Mouse (Mus musculus) right cerebral cortex, postnatal 25 days (tissue): ENCODE measurements around the gene Unc13c.

Experiments used
- DNase-seq: peaks from one replicate; pipeline ENCODE4 v3.0.0; 2022

Gene Unc13c

GRCm38 (mm10) chr9:73867410-73868067 lies 101.2 kb downstream of the Unc13c start:
- no peak for DNase-seq

DNA sequence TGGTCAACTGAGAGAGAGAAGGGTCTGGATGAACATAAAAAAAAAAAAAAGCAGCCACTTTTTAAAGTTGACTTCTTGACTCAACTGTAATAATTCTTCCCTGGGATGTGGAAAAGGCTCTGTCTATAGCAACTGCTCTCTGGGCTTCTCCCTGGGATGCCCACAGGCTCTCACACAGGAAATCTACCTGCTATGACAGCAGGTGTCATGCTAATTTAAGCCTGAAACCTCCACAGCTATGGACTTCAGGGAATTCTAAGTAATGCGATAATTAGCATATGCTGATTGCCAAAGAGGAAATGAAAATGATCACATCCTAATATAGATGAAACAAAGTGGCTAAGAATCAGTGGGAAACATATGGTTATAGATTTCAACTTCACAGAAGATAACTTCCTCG lies 102.1 kb downstream of the Unc13c start:
- no peak for DNase-seq

- no peak for DNase-seq
Measured at GRCm38 (mm10) chr9:73859469-73859868, 109.3 kb downstream of the Unc13c start.

- no peak for DNase-seq
Measured at GRCm38 (mm10) chr9:73854281-73854680, 114.5 kb downstream of the Unc13c start.

DNA sequence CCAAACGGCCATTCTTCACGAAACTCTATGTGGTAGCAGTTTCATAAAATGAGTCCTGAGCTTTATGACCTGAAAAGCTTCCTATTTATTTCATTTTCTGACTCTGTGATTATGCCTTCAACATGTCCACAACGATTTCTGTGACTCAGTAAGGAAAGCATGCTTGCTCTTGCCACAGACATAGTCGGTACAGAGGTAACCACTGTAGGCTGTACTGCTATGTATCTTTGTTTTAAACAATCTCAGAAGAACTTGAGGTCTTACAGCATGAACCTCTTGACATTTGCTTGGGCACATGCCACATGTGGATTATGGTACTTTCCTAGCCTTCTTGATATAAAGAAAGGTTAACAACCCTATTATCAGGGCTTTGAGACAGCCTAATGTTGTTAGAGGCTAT lies 162.1 kb downstream of the Unc13c start:
- DNase-seq: no peak

GRCm38 (mm10) chr9:73774616-73775015 lies 194.2 kb downstream of the Unc13c start:
- DNase-seq: no peak

- no peak for DNase-seq
Measured at GRCm38 (mm10) chr9:73755185-73755584, 213.6 kb downstream of the Unc13c start.

DNA sequence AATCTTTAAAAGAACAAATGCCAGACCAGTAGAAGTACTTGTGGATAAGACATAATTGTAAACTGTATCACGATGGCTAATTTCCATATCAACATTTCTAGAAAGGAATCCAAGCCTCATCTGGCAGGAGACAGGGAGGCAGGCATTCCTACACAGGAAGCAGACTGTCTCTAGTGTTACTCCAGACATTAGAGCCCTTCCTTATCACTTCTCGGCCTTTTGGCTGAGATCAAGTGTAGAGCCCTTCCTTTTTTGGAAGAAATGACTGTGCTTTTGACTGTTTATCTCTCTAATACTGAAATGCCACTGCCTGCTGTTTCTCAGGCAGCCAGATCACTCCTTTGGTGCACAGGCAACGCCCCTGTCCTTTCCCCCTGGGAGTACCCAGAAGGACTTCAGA lies 215.3 kb downstream of the Unc13c start:
- DNase-seq: no peak

GRCm38 (mm10) chr9:73751344-73751743 lies 217.4 kb downstream of the Unc13c start:
- no peak for DNase-seq

DNA sequence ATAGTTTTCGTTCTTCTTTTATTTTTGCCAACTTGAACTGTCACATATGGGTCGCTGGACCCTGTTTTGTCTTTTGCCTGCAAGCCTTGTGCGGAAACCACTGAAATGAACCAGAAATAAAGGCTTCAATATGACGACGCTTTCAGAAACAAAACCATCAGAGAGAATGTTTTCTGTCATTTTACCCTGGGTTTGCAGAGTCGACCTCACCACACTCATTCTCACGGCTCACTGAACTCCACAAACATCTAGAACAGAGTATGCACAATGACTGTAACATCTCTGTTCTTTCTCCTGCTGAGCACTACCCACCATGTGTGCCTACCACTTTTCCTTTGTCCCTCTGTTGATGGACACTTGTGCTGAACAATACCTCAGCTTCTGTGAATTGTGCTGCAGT lies 234.3 kb downstream of the Unc13c start:
- DNase-seq: no peak

- DNase-seq: no peak
Measured at GRCm38 (mm10) chr9:73725717-73726662, 242.8 kb downstream of the Unc13c start.

DNA sequence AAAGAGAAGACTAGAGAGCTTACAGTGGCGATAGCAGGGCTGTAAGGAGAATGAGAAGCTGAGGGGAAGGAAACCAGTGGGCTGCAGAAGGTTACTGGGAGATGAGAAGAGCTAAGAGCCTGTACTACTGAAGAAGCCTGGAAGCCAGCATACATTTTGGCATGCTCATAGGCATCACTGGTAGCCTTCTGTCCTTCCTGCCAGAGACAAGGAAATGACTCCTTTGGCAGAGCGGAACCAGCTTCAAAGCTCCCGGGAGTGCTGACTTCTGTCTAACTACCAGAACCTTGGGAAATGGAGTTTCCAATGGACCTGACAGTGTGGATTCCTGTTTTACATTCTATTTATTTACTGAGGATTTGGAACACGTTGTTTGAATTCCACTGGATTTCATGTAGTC lies 244.0 kb downstream of the Unc13c start:
- DNase-seq: no peak

DNA sequence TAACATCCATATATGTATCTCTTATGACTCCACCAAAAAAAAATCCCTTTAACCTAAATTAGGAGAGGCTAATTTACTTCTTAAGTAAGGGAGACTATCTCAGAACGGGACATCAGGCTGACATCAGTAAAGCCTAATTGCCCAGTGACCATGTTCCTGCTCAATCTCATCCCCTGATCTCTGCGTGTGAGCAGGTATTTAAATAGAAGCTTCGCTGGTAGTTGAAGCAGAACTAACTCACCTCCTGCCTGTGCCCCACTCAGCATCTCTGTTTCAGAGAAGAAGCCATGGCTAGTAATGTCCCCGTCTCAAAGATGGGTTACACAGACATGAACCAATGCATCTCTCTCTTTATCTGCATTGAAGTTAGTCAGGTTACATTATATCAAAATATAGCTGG lies 255.3 kb downstream of the Unc13c start:
- no peak for DNase-seq

DNA sequence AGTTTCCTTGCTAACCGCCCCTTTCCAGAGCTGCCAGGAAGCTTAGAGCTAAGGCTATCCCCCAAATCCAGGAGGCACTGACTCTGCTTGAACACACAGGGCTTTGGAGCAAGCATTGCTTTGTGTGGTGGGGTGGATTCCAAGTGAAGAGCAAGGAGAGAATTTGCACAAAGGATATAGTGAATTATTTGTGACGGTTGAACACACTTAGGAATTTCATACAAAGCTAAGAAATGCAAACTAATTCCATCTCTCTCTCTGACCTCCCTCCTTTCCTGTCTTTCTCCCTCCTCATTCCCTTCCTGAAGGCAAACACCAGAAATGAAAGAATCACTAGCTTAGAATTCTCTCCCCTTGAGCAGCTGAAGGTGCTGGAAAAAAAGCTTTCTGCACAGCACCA lies 271.7 kb downstream of the Unc13c start:
- DNase-seq: no peak

DNA sequence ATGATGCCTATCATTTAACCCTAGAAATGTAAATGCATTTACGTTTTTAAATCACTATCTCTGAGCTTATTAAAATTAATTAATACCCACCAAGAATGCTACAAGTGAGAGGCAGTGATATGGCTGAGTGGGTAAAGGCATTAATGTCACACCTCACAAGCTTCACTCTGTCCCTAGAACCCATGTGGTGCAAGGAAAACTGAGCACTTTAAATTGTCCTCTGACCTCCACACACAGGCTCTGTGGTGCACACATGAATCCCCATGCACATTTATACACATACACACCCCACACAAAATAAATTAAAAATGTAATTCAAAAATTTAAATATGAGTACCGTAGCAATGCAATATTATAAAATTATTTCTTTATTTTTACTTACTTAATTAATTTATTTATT lies 287.2 kb downstream of the Unc13c start:
- no peak for DNase-seq

GRCm38 (mm10) chr9:73680545-73681495 lies 287.9 kb downstream of the Unc13c start:
- DNase-seq: no peak

DNA sequence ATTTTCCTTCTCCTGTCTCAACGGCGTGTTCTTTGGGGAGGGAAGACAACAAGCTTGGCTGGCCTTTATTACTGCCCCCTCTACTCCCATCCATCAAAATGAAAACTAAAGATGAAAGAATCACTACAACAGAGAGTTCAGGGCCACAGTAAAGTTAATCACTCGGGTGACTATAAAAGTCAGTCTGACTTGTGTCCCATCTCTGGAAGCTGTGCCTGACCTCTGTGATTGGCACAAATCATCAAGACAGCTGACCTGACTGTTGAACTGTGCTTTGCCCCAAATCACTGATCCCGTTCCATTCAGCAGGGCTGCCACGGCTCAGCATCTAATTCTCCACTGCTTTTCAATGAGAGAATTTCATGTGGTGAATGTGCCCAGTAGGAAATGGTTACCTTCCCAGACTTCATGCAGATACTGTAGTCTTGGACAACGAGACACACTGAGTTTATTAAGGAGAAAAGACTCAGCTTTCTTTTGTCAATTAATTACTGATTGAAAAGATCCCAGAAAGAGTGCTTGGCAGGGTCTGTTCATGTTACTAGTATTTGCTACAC lies 297.0 kb downstream of the Unc13c start:
- DNase-seq: no peak

DNA sequence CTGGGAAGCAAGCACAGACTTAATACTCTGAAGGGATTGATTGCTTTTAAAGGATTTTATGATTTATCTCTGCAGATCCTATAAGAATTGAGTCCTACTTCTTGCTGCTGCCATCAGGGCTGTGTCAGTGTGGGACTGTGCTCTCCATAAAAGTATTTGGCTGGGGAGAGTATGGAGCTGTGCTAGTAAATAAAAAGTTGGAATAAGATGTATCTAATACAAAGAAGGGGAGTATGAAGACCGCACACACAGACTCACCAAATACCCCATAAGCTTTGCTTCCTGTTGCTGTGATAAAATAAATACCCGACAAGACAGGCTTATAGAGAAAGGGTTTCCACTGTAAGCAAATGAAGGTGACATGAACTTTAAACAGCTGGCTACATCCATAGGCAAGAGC lies 298.7 kb downstream of the Unc13c start:
- DNase-seq: no peak

DNA sequence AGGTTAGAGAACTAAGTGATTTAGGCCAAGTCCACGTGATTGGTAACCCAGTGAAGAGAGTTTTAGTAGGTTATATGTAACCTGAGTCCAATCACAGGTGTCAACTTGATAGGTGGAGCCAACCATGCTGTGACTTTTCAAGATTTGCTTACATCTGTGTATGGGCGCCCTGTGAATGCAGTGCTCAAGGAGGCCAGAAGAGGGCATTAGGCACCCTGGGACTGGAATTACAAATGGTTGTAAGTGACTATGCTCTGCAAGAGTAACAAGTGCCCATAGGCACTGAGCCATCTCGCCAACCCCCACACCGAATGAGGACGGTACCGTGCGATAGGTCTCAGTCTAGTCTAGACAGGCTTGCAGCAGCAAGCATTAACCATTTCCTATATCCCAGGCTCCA lies 305.9 kb downstream of the Unc13c start:
- DNase-seq: no peak

- no peak for DNase-seq
Measured at GRCm38 (mm10) chr9:73649088-73649487, 319.7 kb downstream of the Unc13c start.

- no peak for DNase-seq
Measured at GRCm38 (mm10) chr9:73638119-73638518, 330.6 kb downstream of the Unc13c start.

DNA sequence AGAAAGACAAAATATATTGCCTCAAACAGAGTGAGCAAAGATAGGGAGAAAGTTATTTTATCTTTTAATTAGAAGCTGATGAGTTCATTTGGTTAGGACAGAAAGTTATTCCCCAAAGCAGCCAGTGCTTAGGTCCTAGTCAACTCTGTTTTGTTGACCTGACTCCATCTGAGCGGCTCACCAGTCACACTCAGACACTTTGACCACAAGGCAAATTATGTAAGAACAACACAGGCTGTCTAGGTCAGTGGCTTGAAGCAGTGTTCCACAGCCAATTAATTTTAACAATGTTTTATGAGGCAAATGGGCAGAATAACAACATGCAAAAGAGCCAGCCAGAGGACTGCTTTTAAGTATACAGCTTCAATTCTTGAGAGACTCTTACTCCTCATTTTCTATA lies 343.6 kb downstream of the Unc13c start:
- no peak for DNase-seq

GRCm38 (mm10) chr9:73612896-73613295 lies 355.9 kb downstream of the Unc13c start:
- DNase-seq: no peak
